Mouse (Mus musculus) heart, embryonic 14.5 days (tissue): ENCODE results near the gene Vdac1. TPM values are rescaled to one million over a fixed set of nuclear protein-coding genes. Genes with fewer than 3 reads are reported as not detected.

ENCODE experiments used
- ATAC-seq: fragments of 200-750 bp; cut with Nextera tagmentation; 2 replicates; pipeline ENCODE4 v1.8.0; 2017; ENCODE audit warnings: low read depth, moderate TSS enrichment; ENCODE audit not compliant: insufficient number of reproducible peaks, insufficient read depth, low FRiP score
- H3K27ac ChIP-seq, 2 experiments: fragments of 200-500 bp in 1 of 2; fragments of 300-500 bp in 1 of 2; sonication (generic) in 1 of 2; replicated peaks in 1 of 2; 2 replicates each; pipeline ENCODE4 v1.5.1; 2012 to 2014; ENCODE audit warnings: low read depth in 2 of 2, low read length in 2 of 2, control low read depth in 1 of 2, mild to moderate bottlenecking in 1 of 2, mixed read lengths in 1 of 2; ENCODE audit not compliant: control insufficient read depth in 1 of 2, insufficient read depth in 1 of 2
- H3K27me3 ChIP-seq: fragments of 300-500 bp; sonication (generic); 2 replicates; pipeline ENCODE4 v1.6.1; 2014; ENCODE audit warnings: mild to moderate bottlenecking, low read length, control low read depth; ENCODE audit not compliant: control insufficient read depth, insufficient read depth
- H3K36me3 ChIP-seq: fragments of 300-500 bp; sonication (generic); 2 replicates; pipeline ENCODE4 v1.6.1; 2014; ENCODE audit warnings: mild to moderate bottlenecking, control low read depth, low read length, mixed read lengths; ENCODE audit not compliant: control insufficient read depth, insufficient read depth
- H3K4me1 ChIP-seq, 2 experiments: fragments of 200-500 bp in 1 of 2; fragments of 300-500 bp in 1 of 2; sonication (generic) in 1 of 2; 2 replicates each; pipeline ENCODE4 v1.6.1; 2012 to 2014; ENCODE audit warnings: low read length in 2 of 2, control low read depth in 1 of 2, mixed read lengths in 1 of 2; ENCODE audit not compliant: control insufficient read depth in 2 of 2, insufficient read depth in 2 of 2
- H3K4me2 ChIP-seq: fragments of 300-500 bp; sonication (generic); 2 replicates; pipeline ENCODE4 v1.6.1; 2014; ENCODE audit warnings: mild to moderate bottlenecking, low read length
- H3K4me3 ChIP-seq, 2 experiments: fragments of 200-500 bp in 1 of 2; fragments of 300-500 bp in 1 of 2; sonication (generic) in 1 of 2; 2 replicates each; pipeline ENCODE4 v1.5.1; 2012 to 2014; ENCODE audit warnings: low read length in 2 of 2, mild to moderate bottlenecking in 2 of 2, control low read depth in 1 of 2, low read depth in 1 of 2, moderate library complexity in 1 of 2; ENCODE audit not compliant: control insufficient read depth in 1 of 2, insufficient read depth in 1 of 2
- H3K9ac ChIP-seq: fragments of 300-500 bp; sonication (generic); 2 replicates; pipeline ENCODE4 v1.6.1; 2014; ENCODE audit warnings: mild to moderate bottlenecking, low read length
- H3K9me3 ChIP-seq: fragments of 300-500 bp; sonication (generic); 2 replicates; pipeline ENCODE4 v1.6.1; 2016; ENCODE audit warnings: low read length, control low read depth; ENCODE audit not compliant: control insufficient read depth
- WGBS: fragments of 180-500 bp; shearing (Covaris S2); extraction: QIAGEN DNeasy Blood & Tissue Kit; methylation state at CpG from one replicate; pipeline ENCODE4 v1.1.7; 2014; 5-methylcytosine and 5-hydroxymethylcytosine counted together
- polyA plus RNA-seq: library from polyadenylated mRNA; unstranded; fragments of >200 nt; fragmentation: Nextera tagmentation; extraction: Ambion mirVana; gene quantifications from 2 replicates; pipeline ENCODE4 v1.2.1, GENCODE M21; 2014

Vdac1 gene
- polyA plus RNA-seq, 1 experiment from 2014 or later = 409 TPM

GRCm38 (mm10) chr11:52365143-52365542, 4.5 kb downstream of the Vdac1 start:
- ATAC-seq = peak; percentile 4; the same call in 1 of the 2 replicates
- H3K4me3 ChIP-seq = peak overlapping the region in 1 of 2 experiments; percentile 16; a peak in 1 of 4 replicates
- H3K27ac ChIP-seq = peak overlapping the region; percentile 91 to 93
- no peaks in the 10 kb centered on the region for H3K27me3 ChIP-seq
- peaks cover 34 to 77% of the 10 kb centered on the region in 2 experiments for H3K4me1 ChIP-seq
- H3K36me3 ChIP-seq = peaks cover 8% of the 10 kb centered on the region
- H3K4me2 ChIP-seq = peak overlapping the region; percentile 92
- H3K9me3 ChIP-seq = no peaks in the 10 kb centered on the region
- H3K9ac ChIP-seq = peak overlapping the region; percentile 69
- WGBS = 54% methylated on average over 1 of the region's 1 CpGs

DNA sequence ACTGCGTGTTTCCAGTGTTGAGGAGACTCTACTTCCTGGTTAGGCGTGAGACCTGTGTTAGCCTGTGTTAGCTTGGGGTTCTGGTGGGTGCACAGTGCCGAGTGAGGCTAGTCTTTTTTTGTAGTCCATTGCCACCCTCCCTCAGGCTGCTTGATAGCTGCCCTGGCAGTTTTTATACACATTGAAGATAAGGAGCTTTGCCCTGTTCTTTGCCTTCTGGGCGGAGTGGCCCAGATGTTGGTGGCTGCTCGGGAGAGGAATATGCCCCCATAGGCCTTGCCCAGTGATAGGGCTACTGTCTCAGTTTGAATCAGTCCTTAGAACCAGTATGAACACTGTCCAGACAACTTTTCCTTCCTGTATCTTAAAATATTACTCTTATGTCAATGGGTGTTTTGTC, 5.7 kb downstream of the Vdac1 start:
- Histone ChIP-seq H3K9ac (no peak overlapping the region), H3K4me2 (0 out of 2 replicates have a peak overlapping the region, but pooled peaks have one; percentile 12), H3K36me3 (peaks cover 8% of the 10 kb centered on the region), H3K9me3 (no peaks in the 10 kb centered on the region), H3K27me3 (no peaks in the 10 kb centered on the region), H3K4me3 (no peak overlapping the region), H3K27ac (no peak overlapping the region), H3K4me1 (peaks cover 43 to 88% of the 10 kb centered on the region in 2 experiments)
- ATAC-seq = no peak
- WGBS = 60% methylated on average over 5 of the region's 5 CpGs

GRCm38 (mm10) chr11:52368176-52368985, 7.7 kb downstream of the Vdac1 start:
- Histone ChIP-seq H3K4me3 (no peak overlapping the region), H3K27me3 (no peaks in the 10 kb centered on the region), H3K4me1 (peaks cover 37 to 77% of the 10 kb centered on the region in 2 experiments), H3K36me3 (peaks cover 8% of the 10 kb centered on the region), H3K9ac (no peak overlapping the region; the same call in 1 of the 2 replicates), H3K9me3 (no peaks in the 10 kb centered on the region), H3K27ac (peak overlapping the region in 1 of 2 experiments; percentile 86; a peak in 2 of 4 replicates), H3K4me2 (no peak overlapping the region)
- WGBS = 60% methylated on average over 10 of the region's 10 CpGs
- ATAC-seq = no peak

DNA sequence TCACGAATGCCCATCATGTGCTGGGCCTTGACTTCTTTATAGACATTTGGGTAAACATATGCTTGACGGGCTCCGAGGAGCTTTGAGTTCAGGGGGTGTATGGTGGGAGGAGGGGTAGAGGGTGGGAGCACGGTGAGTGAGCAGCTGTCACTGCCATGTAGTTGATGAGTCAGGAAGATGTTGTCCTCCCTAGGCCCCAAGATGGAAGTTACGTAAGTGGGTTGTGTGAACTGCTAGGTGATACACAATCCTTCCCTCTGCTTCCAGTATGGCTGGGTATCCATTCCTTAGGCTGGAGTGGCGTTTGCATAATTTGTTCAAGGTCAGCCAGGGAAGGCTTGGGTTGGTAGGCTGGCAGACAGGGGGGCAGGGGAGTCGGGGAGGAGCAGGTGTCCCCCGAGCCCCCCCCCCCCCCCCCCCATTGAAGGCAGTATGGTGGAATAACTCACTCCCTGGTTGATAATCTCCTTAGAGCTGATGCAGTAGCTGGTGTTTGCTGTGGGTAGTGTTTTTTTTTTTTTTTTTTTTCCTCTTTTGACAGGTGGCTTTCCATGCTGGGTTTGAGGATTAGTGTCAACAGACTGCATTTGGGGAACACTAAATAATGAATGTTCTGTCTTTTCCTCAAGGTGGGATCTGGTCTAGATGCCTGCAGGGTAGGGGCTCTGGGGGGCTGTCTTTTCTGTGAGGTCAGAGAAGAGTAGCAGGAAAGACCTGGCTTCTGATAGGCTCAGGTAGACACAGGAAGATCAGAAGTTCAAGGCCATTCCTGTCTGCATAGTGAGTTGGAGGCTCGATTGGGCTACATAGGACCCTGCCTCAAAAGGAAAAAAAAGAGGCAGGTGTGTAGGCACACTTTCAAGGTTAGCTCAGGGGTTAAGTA, 8.8 kb downstream of the Vdac1 start:
- no peaks in the 10 kb centered on the region for H3K27me3 ChIP-seq

GRCm38 (mm10) chr11:52370135-52370452, 9.4 kb downstream of the Vdac1 start:
- peak overlapping the region; percentile 25; the same call in 1 of the 2 replicates for H3K4me2 ChIP-seq
- no peak overlapping the region for H3K9ac ChIP-seq
- peaks cover 23% of the 10 kb centered on the region for H3K36me3 ChIP-seq
- H3K4me3 ChIP-seq = no peak overlapping the region
- peak overlapping the region; percentile 76 to 86 for H3K27ac ChIP-seq
- 88% methylated on average over 2 of the region's 2 CpGs for WGBS
- ATAC-seq = no peak
- no peaks in the 10 kb centered on the region for H3K9me3 ChIP-seq
- peaks cover 28 to 63% of the 10 kb centered on the region in 2 experiments for H3K4me1 ChIP-seq
- no peaks in the 10 kb centered on the region for H3K27me3 ChIP-seq

More for the DNA sequence above, 8.8 kb downstream of the Vdac1 start:
- peaks cover 17% of the 10 kb centered on the region for H3K36me3 ChIP-seq
- no peak for ATAC-seq
- no peak overlapping the region for H3K9ac ChIP-seq
- WGBS = 84% methylated on average over 9 of the region's 9 CpGs
- no peak overlapping the region for H3K4me2 ChIP-seq
- H3K9me3 ChIP-seq = no peaks in the 10 kb centered on the region
- H3K27ac ChIP-seq = peak overlapping the region; percentile 76 to 86; a peak in 3 of 4 replicates
- no peak overlapping the region for H3K4me3 ChIP-seq
- peaks cover 30 to 67% of the 10 kb centered on the region in 2 experiments for H3K4me1 ChIP-seq

DNA sequence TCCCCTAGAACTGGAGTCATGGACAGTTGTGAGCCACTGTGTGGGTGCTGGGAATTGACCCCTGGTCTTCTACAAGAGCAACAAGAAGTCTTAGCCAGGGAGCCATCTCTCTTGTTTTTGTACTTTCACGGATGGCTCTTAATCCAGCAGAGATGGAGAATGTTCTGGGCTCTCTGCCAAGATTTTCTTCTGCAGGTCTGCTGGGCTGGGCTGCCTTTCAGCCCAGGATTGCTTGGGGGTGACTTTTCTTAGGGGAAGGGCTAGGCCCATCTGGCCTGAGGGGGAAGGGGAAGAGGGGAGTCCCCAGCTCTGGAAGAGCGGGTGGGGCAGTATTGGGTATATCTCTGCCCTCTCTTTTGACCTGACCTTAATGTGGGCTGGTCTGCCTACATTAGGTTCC, 9.9 kb downstream of the Vdac1 start:
- Histone ChIP-seq H3K4me1 (peaks cover 28 to 58% of the 10 kb centered on the region in 2 experiments), H3K9ac (0 out of 2 replicates have a peak overlapping the region, but pooled peaks have one; percentile 34), H3K27ac (peak overlapping the region; percentile 76 to 86), H3K4me3 (no peak overlapping the region), H3K4me2 (peak overlapping the region; percentile 25), H3K36me3 (peaks cover 27% of the 10 kb centered on the region), H3K27me3 (no peaks in the 10 kb centered on the region), H3K9me3 (no peaks in the 10 kb centered on the region)
- peak; percentile 65 for ATAC-seq
- 6% methylated on average over 2 of the region's 2 CpGs for WGBS

- Histone ChIP-seq H3K4me1 (peaks cover 15 to 32% of the 10 kb centered on the region in 2 experiments), H3K9ac (no peak overlapping the region), H3K36me3 (peaks cover 55% of the 10 kb centered on the region), H3K4me2 (no peak overlapping the region), H3K27me3 (no peaks in the 10 kb centered on the region), H3K27ac (0 out of 4 replicates have a peak overlapping the region, but pooled peaks of 1 of the 2 experiments have one; percentile 24), H3K9me3 (no peaks in the 10 kb centered on the region), H3K4me3 (no peak overlapping the region)
- no peak for ATAC-seq
- WGBS = 86% methylated on average over 7 of the region's 7 CpGs
Measured at GRCm38 (mm10) chr11:52373841-52374240, 13.2 kb downstream of the Vdac1 start.
